Mouse (Mus musculus) embryonic facial prominence, embryonic 13.5 days (tissue): ENCODE results near the gene Tmppe. TPM values are rescaled to one million over a fixed set of nuclear protein-coding genes. Genes with fewer than 3 reads are reported as not detected.
A peak's percentile ranks its signal among the peaks of the same experiment; 100 is the strongest.
"Not testable (repeated sequence)": the region's sequence is repeated elsewhere in the genome, so short reads cannot be mapped to it uniquely, and the experiment has no call there.

ENCODE experiments used
- ATAC-seq: fragments of 200-750 bp; cut with Nextera tagmentation; 2 replicates; pipeline ENCODE4 v1.8.0; 2017; ENCODE audit warnings: low read depth; ENCODE audit not compliant: insufficient number of reproducible peaks, insufficient read depth, low FRiP score, low TSS enrichment
- H3K27ac ChIP-seq: fragments of 300-500 bp; sonication (generic); 2 replicates; pipeline ENCODE4 v1.5.1; 2015; ENCODE audit warnings: moderate library complexity, mild to moderate bottlenecking, inconsistent platforms
- H3K27me3 ChIP-seq: fragments of 300-500 bp; sonication (generic); 2 replicates; pipeline ENCODE4 v1.6.1; 2015; ENCODE audit warnings: mild to moderate bottlenecking, inconsistent platforms
- H3K36me3 ChIP-seq: fragments of 300-500 bp; sonication (generic); 2 replicates; pipeline ENCODE4 v1.6.1; 2015; ENCODE audit warnings: mild to moderate bottlenecking, inconsistent platforms
- H3K4me1 ChIP-seq: fragments of 300-500 bp; sonication (generic); 2 replicates; pipeline ENCODE4 v1.6.1; 2015; ENCODE audit warnings: inconsistent platforms
- H3K4me2 ChIP-seq: fragments of 300-500 bp; sonication (generic); 2 replicates; pipeline ENCODE4 v1.6.1; 2015; ENCODE audit warnings: moderate library complexity, mild to moderate bottlenecking, inconsistent platforms
- H3K4me3 ChIP-seq: fragments of 300-500 bp; sonication (generic); 2 replicates; pipeline ENCODE4 v1.5.1; 2015; ENCODE audit warnings: mild to moderate bottlenecking, inconsistent platforms
- H3K9ac ChIP-seq: fragments of 300-500 bp; sonication (generic); 2 replicates; pipeline ENCODE4 v1.6.1; 2015; ENCODE audit warnings: mild to moderate bottlenecking, inconsistent platforms
- H3K9me3 ChIP-seq: fragments of 300-500 bp; sonication (generic); 2 replicates; pipeline ENCODE4 v1.6.1; 2016; ENCODE audit warnings: inconsistent platforms
- WGBS: fragments of 180-500 bp; shearing (Covaris S2); methylation state at CpG from one replicate; pipeline ENCODE4 v1.1.7; 2015; ENCODE audit warnings: mixed read lengths; 5-methylcytosine and 5-hydroxymethylcytosine counted together
- polyA plus RNA-seq: library from polyadenylated mRNA; unstranded; fragments of >200 nt; fragmentation: Nextera tagmentation; extraction: Ambion mirVana; gene quantifications from 2 replicates; pipeline ENCODE4 v1.2.1, GENCODE M21; 2015

The Tmppe gene
- polyA plus RNA-seq, 1 experiment from 2014 or later, result 8.5 TPM

GRCm38 (mm10) chr9:114384691-114385090, 16.2 kb upstream of the Tmppe start:
- Histone ChIP-seq H3K27ac (no peak overlapping the region), H3K4me1 (peaks cover 16% of the 10 kb centered on the region), H3K4me2 (no peak overlapping the region), H3K4me3 (no peak overlapping the region), H3K9me3 (no peaks in the 10 kb centered on the region), H3K36me3 (peaks cover 58% of the 10 kb centered on the region), H3K27me3 (no peaks in the 10 kb centered on the region), H3K9ac (no peak overlapping the region)
- no peak for ATAC-seq
- 90% methylated on average over 24 of the region's 24 CpGs for WGBS

- Histone ChIP-seq H3K9ac (no peak overlapping the region), H3K27ac (no peak overlapping the region), H3K36me3 (peaks cover 53% of the 10 kb centered on the region), H3K27me3 (no peaks in the 10 kb centered on the region), H3K9me3 (no peaks in the 10 kb centered on the region), H3K4me3 (no peak overlapping the region), H3K4me1 (peaks cover 16% of the 10 kb centered on the region), H3K4me2 (no peak overlapping the region)
- WGBS, result 98% methylated on average over 10 of the region's 10 CpGs
- ATAC-seq, result no peak
Measured at GRCm38 (mm10) chr9:114385160-114385559, 15.7 kb upstream of the Tmppe start.

GRCm38 (mm10) chr9:114387086-114387485, 13.8 kb upstream of the Tmppe start:
- H3K27ac ChIP-seq, result no peak overlapping the region
- H3K36me3 ChIP-seq, result peaks cover 43% of the 10 kb centered on the region
- 77% methylated on average over 6 of the region's 6 CpGs for WGBS
- no peaks in the 10 kb centered on the region for H3K9me3 ChIP-seq
- H3K27me3 ChIP-seq, result no peaks in the 10 kb centered on the region
- no peak overlapping the region for H3K4me3 ChIP-seq
- ATAC-seq, result no peak
- peaks cover 16% of the 10 kb centered on the region for H3K4me1 ChIP-seq
- no peak overlapping the region for H3K4me2 ChIP-seq
- H3K9ac ChIP-seq, result no peak overlapping the region

- H3K36me3 ChIP-seq, result peaks cover 33% of the 10 kb centered on the region
- H3K4me1 ChIP-seq, result peaks cover 16% of the 10 kb centered on the region
- H3K4me2 ChIP-seq, result peak overlapping the region; percentile 75
- H3K4me3 ChIP-seq, result no peak overlapping the region
- ATAC-seq, result no peak
- WGBS, result 76% methylated on average over 8 of the region's 8 CpGs
- no peaks in the 10 kb centered on the region for H3K9me3 ChIP-seq
- H3K27ac ChIP-seq, result peak overlapping the region; percentile 45; the same call in 1 of the 2 replicates
- H3K27me3 ChIP-seq, result no peaks in the 10 kb centered on the region
- H3K9ac ChIP-seq, result peak overlapping the region; percentile 32; the same call in 1 of the 2 replicates
Measured at GRCm38 (mm10) chr9:114388288-114388687, 12.6 kb upstream of the Tmppe start.

- Histone ChIP-seq H3K4me1 (peaks cover 16% of the 10 kb centered on the region), H3K27me3 (no peaks in the 10 kb centered on the region), H3K4me3 (peak overlapping the region; percentile 85; the same call in 1 of the 2 replicates), H3K9ac (peak overlapping the region; percentile 32; the same call in 1 of the 2 replicates), H3K36me3 (peaks cover 27% of the 10 kb centered on the region), H3K9me3 (no peaks in the 10 kb centered on the region), H3K27ac (peak overlapping the region; percentile 45; the same call in 1 of the 2 replicates), H3K4me2 (peak overlapping the region; percentile 75)
- 41% methylated on average over 3 of the region's 3 CpGs for WGBS
- ATAC-seq, result no peak
Measured at GRCm38 (mm10) chr9:114388701-114389370, 12.1 kb upstream of the Tmppe start.

- Histone ChIP-seq H3K27ac (peak overlapping the region; percentile 95), H3K9ac (no peak overlapping the region), H3K4me3 (peak overlapping the region; percentile 85), H3K4me2 (peak overlapping the region; percentile 75), H3K36me3 (peaks cover 21% of the 10 kb centered on the region), H3K4me1 (peaks cover 16% of the 10 kb centered on the region), H3K9me3 (no peaks in the 10 kb centered on the region), H3K27me3 (no peaks in the 10 kb centered on the region)
- 70% methylated on average over 8 of the region's 8 CpGs for WGBS
- peak; percentile 15; the same call in 1 of the 2 replicates for ATAC-seq
Measured at GRCm38 (mm10) chr9:114389371-114389904, 11.5 kb upstream of the Tmppe start.

GRCm38 (mm10) chr9:114389905-114390748, 10.8 kb upstream of the Tmppe start, which contains the start of gene Crtap:
Crtap (minus strand) TSS chr9:114390675.
- peak within 1 kb of the TSS; percentile 85 for H3K4me3 ChIP-seq
- peak within 1 kb of the TSS; percentile 95 for H3K27ac ChIP-seq
- under 1% methylated on average over 95 of the region's 96 CpGs for WGBS
- H3K9me3 ChIP-seq, result no peaks in the 10 kb centered on the region
- ATAC-seq, result peak; percentile 78
- peaks cover 16% of the 10 kb centered on the region for H3K4me1 ChIP-seq
- H3K4me2 ChIP-seq, result peak within 1 kb of the TSS; percentile 75
- no peaks in the 10 kb centered on the region for H3K27me3 ChIP-seq
- peaks cover 14% of the 10 kb centered on the region for H3K36me3 ChIP-seq
- H3K9ac ChIP-seq, result peak within 1 kb of the TSS; percentile 94

GRCm38 (mm10) chr9:114390749-114391075, 10.2 kb upstream of the Tmppe start:
- H3K27me3 ChIP-seq, result no peaks in the 10 kb centered on the region
- peak overlapping the region; percentile 94 for H3K9ac ChIP-seq
- H3K4me1 ChIP-seq, result peaks cover 16% of the 10 kb centered on the region
- peaks cover 9% of the 10 kb centered on the region for H3K36me3 ChIP-seq
- H3K4me3 ChIP-seq, result peak overlapping the region; percentile 85
- H3K9me3 ChIP-seq, result no peaks in the 10 kb centered on the region
- peak overlapping the region; percentile 75 for H3K4me2 ChIP-seq
- ATAC-seq, result no peak
- H3K27ac ChIP-seq, result peak overlapping the region; percentile 95
- 4% methylated on average over 10 of the region's 10 CpGs for WGBS

- not testable (repeated sequence) for H3K4me1 ChIP-seq, H3K36me3 ChIP-seq, H3K9ac ChIP-seq, H3K27ac ChIP-seq, H3K4me2 ChIP-seq, H3K9me3 ChIP-seq, H3K27me3 ChIP-seq, H3K4me3 ChIP-seq, ATAC-seq
- WGBS, result 63% methylated on average over 6 of the region's 6 CpGs
Measured at GRCm38 (mm10) chr9:114394136-114394535, 6.8 kb upstream of the Tmppe start.

- ATAC-seq, result no peak
- Histone ChIP-seq H3K4me3 (no peak overlapping the region), H3K9me3 (no peaks in the 10 kb centered on the region), H3K4me2 (no peak overlapping the region), H3K36me3 (no peaks in the 10 kb centered on the region), H3K9ac (no peak overlapping the region), H3K27me3 (no peaks in the 10 kb centered on the region), H3K4me1 (no peaks in the 10 kb centered on the region; the same call in 1 of the 2 replicates), H3K27ac (no peak overlapping the region)
- 86% methylated on average over 8 of the region's 8 CpGs for WGBS
Measured at GRCm38 (mm10) chr9:114394677-114395076, 6.2 kb upstream of the Tmppe start.

GRCm38 (mm10) chr9:114395258-114395657, 5.6 kb upstream of the Tmppe start:
- Histone ChIP-seq H3K36me3 (no peaks in the 10 kb centered on the region), H3K4me3 (no peak overlapping the region), H3K9ac (no peak overlapping the region), H3K4me2 (no peak overlapping the region), H3K27me3 (no peaks in the 10 kb centered on the region), H3K9me3 (no peaks in the 10 kb centered on the region), H3K4me1 (peaks cover under 1% of the 10 kb centered on the region; the same call in 1 of the 2 replicates), H3K27ac (no peak overlapping the region)
- WGBS, result 81% methylated on average over 4 of the region's 4 CpGs
- no peak for ATAC-seq
